Comparison of ENCODE assay signal across 8 mouse cellular contexts in the genomic region with DNA sequence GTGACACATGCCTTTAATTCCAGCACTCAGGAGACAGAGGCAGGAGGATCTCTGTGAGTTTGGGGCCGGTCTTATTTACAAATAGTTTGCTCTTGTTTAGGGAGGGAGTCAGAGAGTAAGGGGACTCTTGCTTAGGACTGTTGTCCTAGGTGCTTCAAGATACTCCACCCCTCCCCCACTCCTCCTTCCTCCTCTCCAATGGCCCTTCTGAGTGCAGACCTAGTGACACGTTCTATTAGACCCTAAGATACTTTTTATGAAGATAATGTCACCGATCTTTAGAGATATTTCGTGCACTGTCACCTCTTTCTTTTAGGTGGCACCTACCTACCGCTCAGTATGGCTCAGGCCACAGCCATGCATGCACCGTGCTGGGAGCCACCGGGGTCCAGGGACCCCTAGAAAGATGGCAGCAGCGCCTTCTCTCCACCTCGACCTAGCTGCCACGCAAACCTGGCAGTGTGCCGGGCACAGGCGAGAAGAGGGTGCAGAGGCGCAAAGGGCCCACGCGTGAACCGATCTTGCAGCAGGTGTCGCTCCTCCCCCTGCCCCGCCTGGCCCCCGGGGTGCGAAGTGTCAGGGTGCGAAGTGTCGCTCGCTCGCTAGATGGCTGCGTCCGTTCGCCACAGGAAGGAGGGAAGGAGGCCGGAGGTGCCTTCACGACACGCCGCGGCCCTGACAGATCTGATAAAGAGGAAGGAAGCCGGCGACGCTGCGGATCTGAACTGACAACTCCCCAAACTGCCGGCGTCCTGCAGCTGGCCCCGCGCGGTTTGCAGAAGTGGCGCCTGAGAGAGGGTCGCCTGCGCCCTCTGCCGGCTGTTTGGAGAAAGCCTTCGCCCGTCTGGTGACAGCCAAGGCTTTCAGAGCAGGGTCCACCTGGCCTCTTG.
DNase-seq lines count a peak whose midpoint lies in the region; ATAC-seq and TF ChIP-seq lines count a peak whose summit lies in the region.

No protein-coding gene starts in this region.

- peak; percentile 83 for DNase-seq in R1 (ENCODE audit: low read depth, low spot score)
- peak; percentile 67 to 71 for DNase-seq in cerebellum, postnatal 36 days
- peak; percentile 86 for DNase-seq in gastrocnemius, adult 2 months
- DNase-seq in hindbrain, postnatal 0 days (ENCODE audit: low spot score), result peak; percentile 90
- peak; percentile 75 to 76 for DNase-seq in left cerebral cortex, adult 18-20 months (ENCODE audit: low spot score in 2 of 2)
- DNase-seq in right cerebral cortex, adult 18-20 months, result peak; percentile 68
- peak; percentile 45 for DNase-seq in urinary bladder, postnatal 10 days (ENCODE audit: low spot score)

- no peaks in the 10 kb centered on the region for H3K4me1 ChIP-seq in hindbrain, postnatal 0 days (ENCODE audit: insufficient read depth, low read length)

- ATAC-seq in hindbrain, postnatal 0 days, result peak; percentile 79
- peak; percentile 86 for ATAC-seq in megakaryocyte, adult 5-6 weeks (ENCODE audit: poor library complexity, severe bottlenecking)

- peak overlapping the region; percentile 72 for H3K4me2 ChIP-seq in hindbrain, postnatal 0 days (ENCODE audit: low read depth, low read length)

- H3K4me3 ChIP-seq in gastrocnemius, adult 2 months, result peak overlapping the region; percentile 70
- H3K4me3 ChIP-seq in hindbrain, postnatal 0 days (ENCODE audit: low read length), result peak overlapping the region; percentile 39

- no peak; the same call in none of the 2 replicates for TF ChIP-seq CTCF in gastrocnemius, adult 2 months (IDR thresholded peaks at IDR 0.05)
- peak; percentile 93 for TF ChIP-seq CTCF in hindbrain, postnatal 0 days (IDR thresholded peaks at IDR 0.05; ENCODE audit: low read depth)

- no peak overlapping the region; the same call in 1 of the 2 replicates for H3K9ac ChIP-seq in hindbrain, postnatal 0 days (replicated peaks; ENCODE audit: low read length)

- H3K9me3 ChIP-seq in hindbrain, postnatal 0 days (ENCODE audit: low read length), result no peaks in the 10 kb centered on the region

- 3% methylated on average over 47 of the region's 47 CpGs for WGBS in hindbrain, postnatal 0 days

- intact Hi-C loops in gastrocnemius, adult 2 months (cut with DNase I), result loop anchor here (1.0 to 10.0 kb wide), 4 partner anchors 54 to 260 kb away; no protein-coding TSS in a partner anchor

- H3K27me3 ChIP-seq in hindbrain, postnatal 0 days (ENCODE audit: insufficient read depth, low read length), result peaks cover 24% of the 10 kb centered on the region

- no peaks in the 10 kb centered on the region for H3K36me3 ChIP-seq in hindbrain, postnatal 0 days (ENCODE audit: insufficient read depth, low read length)

- peak overlapping the region; percentile 12; the same call in 1 of the 2 replicates for H3K27ac ChIP-seq in gastrocnemius, adult 2 months
- H3K27ac ChIP-seq in hindbrain, postnatal 0 days, result no peak overlapping the region
